Mouse (Mus musculus): ENCODE measurements at regions not wholly inside any gene's neighbourhood (a gene's known extent, or its start where the extent isn't known, plus 50 kb on each side); places are given as distances from the start of the nearest gene placed in this dataset.

GRCm38 (mm10) chr8:89906200-89906599, 441.9 kb downstream of the Tox3 start:
- DNase-seq (ENCODE audit: low read depth, low spot score) = peak; percentile 52

- DNase-seq (ENCODE audit: low read depth, low spot score) = no peak
Observed at GRCm38 (mm10) chr8:89905588-89905987, 442.6 kb downstream of the Tox3 start.

- DNase-seq (ENCODE audit: low read depth, low spot score) = no peak
Observed at GRCm38 (mm10) chr8:89903346-89903745, 444.8 kb downstream of the Tox3 start.

DNA sequence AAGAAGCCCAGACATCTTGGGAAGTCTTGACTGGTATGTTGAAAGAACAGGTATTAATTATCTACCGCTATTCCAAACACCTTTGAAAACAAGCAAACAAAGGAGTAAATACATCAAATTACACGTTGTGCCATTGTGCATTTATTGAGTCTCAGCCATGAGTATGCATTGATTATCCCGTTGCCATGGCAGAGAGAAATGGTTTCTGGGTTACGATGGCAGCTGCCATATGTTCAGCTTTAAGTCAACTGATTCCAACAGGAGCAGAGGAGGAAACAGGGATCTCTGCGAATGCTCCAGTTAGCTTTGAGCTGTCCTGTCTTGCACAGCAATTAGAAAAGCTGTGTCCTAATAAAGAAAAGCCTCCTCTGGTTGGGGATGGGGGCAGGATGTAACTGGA, 475.4 kb downstream of the Tox3 start:
- no peak for DNase-seq (ENCODE audit: low read depth, low spot score)

GRCm38 (mm10) chr8:89871966-89872365, 476.2 kb downstream of the Tox3 start:
- no peak for DNase-seq (ENCODE audit: low read depth, low spot score)

DNA sequence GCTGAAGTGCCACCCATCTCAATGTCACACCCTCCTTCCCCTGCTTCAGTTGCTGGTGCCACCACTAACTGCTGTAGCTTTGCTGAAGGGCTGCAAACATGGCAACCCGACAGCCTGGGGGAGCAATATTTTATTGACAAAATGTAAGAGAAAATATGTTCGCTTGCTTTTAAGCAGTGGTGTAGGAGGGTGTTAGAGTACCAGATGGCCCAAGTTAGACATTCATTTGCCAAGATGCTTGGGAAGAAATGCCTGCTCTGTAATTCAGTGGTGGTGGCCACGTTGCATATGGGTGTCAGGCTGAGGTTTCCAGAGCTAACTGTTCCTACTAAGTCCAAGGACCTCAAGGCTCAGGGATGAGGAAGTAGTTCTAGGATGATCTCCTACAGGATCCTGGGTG, 488.3 kb downstream of the Tox3 start:
- DNase-seq (ENCODE audit: low read depth, low spot score) = peak; percentile 79

DNA sequence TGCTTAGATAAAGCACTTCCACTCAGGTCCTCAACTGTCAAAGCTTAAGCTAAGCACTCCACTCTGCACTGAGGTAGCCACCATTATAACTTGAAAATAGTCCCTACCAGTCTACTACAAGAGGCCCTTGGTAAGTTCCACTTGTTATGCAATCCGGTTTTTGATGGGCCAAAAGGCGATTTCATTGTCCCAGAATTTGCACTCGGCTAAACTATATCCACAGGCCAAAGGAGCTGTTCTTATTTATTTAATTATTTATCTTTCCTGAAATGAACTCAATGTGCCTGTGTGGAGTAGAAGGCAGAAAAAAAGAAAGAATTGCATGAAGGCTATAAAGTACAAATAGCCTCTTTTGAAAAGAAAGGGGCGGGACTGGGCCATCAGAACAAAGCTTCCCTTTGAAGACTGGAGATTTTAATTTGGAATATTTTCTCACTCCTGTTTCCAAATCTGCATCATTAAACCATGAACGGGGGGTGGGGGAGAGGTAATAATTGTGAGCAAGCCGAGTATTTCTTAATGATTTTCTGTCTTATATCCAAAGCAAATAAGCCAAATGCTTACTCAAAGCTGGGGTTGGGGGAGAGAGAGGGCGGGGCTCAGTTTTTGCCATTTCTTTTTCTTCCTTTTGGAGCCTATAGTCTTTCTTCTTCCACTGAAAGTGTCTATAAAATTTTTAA, 489.3 kb downstream of the Tox3 start:
- no peak for DNase-seq (ENCODE audit: low read depth, low spot score)

- no peak for DNase-seq (ENCODE audit: low read depth, low spot score)
Observed at GRCm38 (mm10) chr8:89855556-89855955, 492.6 kb downstream of the Tox3 start.

DNA sequence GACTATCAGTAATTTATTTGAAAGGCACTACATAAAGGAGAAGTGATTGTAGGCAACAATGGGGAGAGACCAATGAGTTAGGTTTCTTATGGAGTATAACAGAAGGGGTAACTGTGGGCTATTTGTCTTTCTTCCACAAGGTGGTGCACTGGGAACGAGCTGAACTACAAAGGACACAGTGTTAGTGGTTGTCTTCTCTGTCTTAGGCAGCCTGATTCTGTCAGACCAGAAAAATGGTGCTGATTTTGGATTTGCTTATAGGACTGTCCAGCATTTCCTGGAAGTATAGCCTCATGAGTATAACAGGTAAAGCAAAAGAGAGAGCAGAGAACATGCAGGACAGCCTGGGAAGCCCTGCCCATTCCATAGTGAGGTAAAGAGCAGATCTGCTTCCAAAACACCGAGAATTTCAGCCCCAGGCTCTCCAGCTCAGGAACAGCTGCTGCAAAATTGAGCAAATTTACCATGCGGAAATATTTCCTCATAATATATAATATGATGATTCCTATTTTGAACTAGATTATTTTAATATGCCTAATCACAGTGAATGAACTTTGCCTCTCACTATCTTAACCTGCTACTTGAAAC, 497.8 kb downstream of the Tox3 start:
- peak; percentile 65 for DNase-seq (ENCODE audit: low read depth, low spot score)

DNA sequence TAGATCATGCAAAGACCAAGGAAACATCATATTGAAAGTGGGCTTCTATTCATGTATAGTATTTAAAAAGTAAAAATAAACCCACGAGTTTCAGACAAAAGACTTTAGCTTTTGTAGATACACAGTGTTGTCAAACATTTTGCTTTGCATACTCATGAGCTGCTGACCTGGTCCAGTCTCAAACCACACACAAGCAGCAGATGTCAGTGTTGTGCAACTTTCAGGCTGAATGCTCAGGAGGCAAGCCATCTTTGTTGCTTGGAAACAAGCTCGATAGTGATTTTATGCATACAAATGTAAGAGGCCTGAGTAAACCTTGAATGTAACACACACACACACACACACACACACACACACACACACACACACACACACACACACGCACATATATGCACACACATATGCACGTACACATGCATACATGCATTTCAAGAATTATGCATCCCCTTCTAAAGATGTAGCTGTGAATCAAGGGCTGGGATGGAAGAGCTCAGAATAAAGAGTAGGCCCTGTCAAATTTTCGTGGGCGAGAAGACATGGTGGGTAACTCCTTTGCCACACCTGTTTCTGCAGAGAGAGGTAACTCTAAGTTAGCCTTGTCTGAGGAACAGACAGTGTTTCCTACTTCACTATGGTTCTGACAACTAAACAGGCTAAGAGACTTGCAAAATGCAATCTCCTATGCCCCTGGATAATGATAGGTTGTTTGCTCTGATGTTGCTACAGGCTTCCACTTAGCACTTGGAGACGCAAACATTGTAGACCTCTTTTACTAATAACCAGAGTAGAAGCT, 498.5 kb downstream of the Tox3 start:
- no peak for DNase-seq (ENCODE audit: low read depth, low spot score)

- DNase-seq (ENCODE audit: low read depth, low spot score) = no peak
Observed at GRCm38 (mm10) chr8:89838494-89838893, 509.6 kb downstream of the Tox3 start.

DNA sequence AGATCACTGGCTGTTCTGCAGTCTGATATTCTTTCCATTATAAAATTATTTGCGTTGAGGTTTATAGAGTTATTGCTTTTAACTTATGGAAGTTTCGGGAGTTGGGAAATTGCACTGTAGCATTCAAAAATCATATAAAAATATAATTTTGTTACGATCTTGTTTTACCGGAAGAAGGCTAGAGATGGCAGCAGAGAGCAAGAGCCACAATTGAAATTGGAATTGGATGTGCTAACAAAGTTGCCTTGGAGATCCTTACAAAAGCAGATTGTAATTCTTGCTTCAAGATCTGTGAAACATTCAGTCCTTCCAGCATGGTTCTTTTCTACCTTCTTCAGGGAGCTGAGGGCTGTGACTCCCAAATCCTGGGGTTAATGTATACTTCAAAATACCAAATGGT, 514.4 kb downstream of the Tox3 start:
- no peak for DNase-seq (ENCODE audit: low read depth, low spot score)

- no peak for DNase-seq (ENCODE audit: low read depth, low spot score)
Observed at GRCm38 (mm10) chr8:89824586-89824985, 523.6 kb downstream of the Tox3 start.

- no peak for DNase-seq (ENCODE audit: low read depth, low spot score)
Observed at GRCm38 (mm10) chr8:89823631-89824030, 524.5 kb downstream of the Tox3 start.

GRCm38 (mm10) chr8:89812036-89812711, 536.0 kb downstream of the Tox3 start:
- DNase-seq (ENCODE audit: low read depth, low spot score) = no peak

DNA sequence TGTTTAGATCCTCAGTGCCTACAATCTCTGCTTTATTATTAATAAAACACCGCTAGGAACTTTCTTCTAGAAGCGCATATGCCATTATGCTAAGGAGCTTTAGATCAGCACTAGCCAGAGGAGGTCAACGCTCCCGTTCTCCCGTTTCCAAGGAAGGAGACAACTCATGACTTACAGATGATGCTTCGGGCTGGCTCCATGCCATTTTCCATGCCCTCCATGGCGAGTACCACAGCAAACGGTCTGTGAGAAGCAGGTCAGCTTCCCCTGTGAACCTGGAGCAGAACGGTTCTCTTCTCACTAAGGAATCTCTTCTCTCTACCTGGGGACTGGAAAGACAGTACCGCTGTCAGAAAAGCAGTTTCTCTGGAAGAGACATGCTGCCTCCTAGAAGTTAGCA, 559.8 kb downstream of the Tox3 start:
- no peak for DNase-seq (ENCODE audit: low read depth, low spot score)

GRCm38 (mm10) chr8:89787050-89787905, 560.9 kb downstream of the Tox3 start:
- peak; percentile 61 for DNase-seq (ENCODE audit: low read depth, low spot score)

GRCm38 (mm10) chr8:89785011-89785410, 563.1 kb downstream of the Tox3 start:
- peak; percentile 32 for DNase-seq (ENCODE audit: low read depth, low spot score)

- no peak for DNase-seq (ENCODE audit: low read depth, low spot score)
Observed at GRCm38 (mm10) chr8:89783311-89783710, 564.8 kb downstream of the Tox3 start.

GRCm38 (mm10) chr8:89766387-89766786, 581.8 kb downstream of the Tox3 start:
- DNase-seq (ENCODE audit: low read depth, low spot score) = no peak

DNA sequence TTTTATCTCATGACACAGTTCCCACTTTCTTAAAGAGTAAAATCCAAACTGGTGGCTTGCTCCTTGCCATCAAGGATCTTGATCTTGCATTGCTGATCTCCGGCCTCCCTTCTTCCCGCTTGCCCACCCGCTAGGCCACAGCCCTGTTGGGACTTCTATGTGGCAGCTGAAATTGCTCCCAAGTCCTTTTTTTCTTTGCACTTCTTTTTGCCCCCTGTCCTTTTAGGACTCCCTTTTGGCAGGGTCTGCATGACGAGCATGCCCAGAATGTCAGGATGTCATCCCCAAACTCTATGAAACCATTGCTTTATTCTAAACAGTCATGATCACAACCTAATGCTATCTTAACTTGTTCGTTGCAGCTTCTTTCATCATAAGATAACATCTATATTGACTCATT, 588.6 kb downstream of the Tox3 start:
- DNase-seq (ENCODE audit: low read depth, low spot score) = no peak

Data from telencephalon, adult 2 months (tissue).